Mouse (Mus musculus): ENCODE measurements around the gene Ropn1l.

GRCm38 (mm10) chr15:31418686-31419024 is 34.9 kb downstream of the Ropn1l start:
- TF ChIP-seq CTCF (conservative IDR thresholded peaks at IDR 0.05; ENCODE audit: low read length) (no peak), NANOG (IDR thresholded peaks at IDR 0.05; ENCODE audit: borderline replicate concordance, low read length) (no peak), POU5F1 (IDR thresholded peaks at IDR 0.05; ENCODE audit: borderline replicate concordance, low read length) (no peak)
